Mouse (Mus musculus): ENCODE measurements around the gene Sclt1. TPM values are rescaled to one million over a fixed set of nuclear protein-coding genes. Genes with fewer than 3 reads are reported as not detected.

Sclt1 gene
- total RNA-seq, 2 experiments from 2014 or later, result 16.3 to 18.7 TPM

GRCm38 (mm10) chr3:41607050-41607449, 135.3 kb downstream of the Sclt1 start:
- DNase-seq (ENCODE audit: low spot score in 2 of 2), result no peak

- no peak for DNase-seq (ENCODE audit: low spot score in 2 of 2)
Measured at GRCm38 (mm10) chr3:41606330-41606664, 136.0 kb downstream of the Sclt1 start.

GRCm38 (mm10) chr3:41605601-41606329, 136.5 kb downstream of the Sclt1 start:
- no peak for DNase-seq (ENCODE audit: low spot score in 2 of 2)

GRCm38 (mm10) chr3:41604629-41605321, 137.5 kb downstream of the Sclt1 start:
- no peak for DNase-seq (ENCODE audit: low spot score in 2 of 2)

GRCm38 (mm10) chr3:41603470-41604019, 138.8 kb downstream of the Sclt1 start:
- no peak for DNase-seq (ENCODE audit: low spot score in 2 of 2)

GRCm38 (mm10) chr3:41602933-41603332, 139.4 kb downstream of the Sclt1 start:
- DNase-seq (ENCODE audit: low spot score in 2 of 2), result no peak

GRCm38 (mm10) chr3:41601226-41602020, 140.9 kb downstream of the Sclt1 start:
- no peak for DNase-seq (ENCODE audit: low spot score in 2 of 2)

GRCm38 (mm10) chr3:41599806-41600589, 142.3 kb downstream of the Sclt1 start:
- DNase-seq (ENCODE audit: low spot score in 2 of 2), result peak; percentile 51 to 54

GRCm38 (mm10) chr3:41599226-41599625, 143.1 kb downstream of the Sclt1 start:
- no peak for DNase-seq (ENCODE audit: low spot score in 2 of 2)

GRCm38 (mm10) chr3:41598412-41598811, 143.9 kb downstream of the Sclt1 start:
- no peak for DNase-seq (ENCODE audit: low spot score in 2 of 2)

GRCm38 (mm10) chr3:41597036-41597435, 145.3 kb downstream of the Sclt1 start:
- DNase-seq (ENCODE audit: low spot score in 2 of 2), result no peak

- DNase-seq (ENCODE audit: low spot score in 2 of 2), result no peak
Measured at GRCm38 (mm10) chr3:41595010-41595409, 147.3 kb downstream of the Sclt1 start.

GRCm38 (mm10) chr3:41594097-41594879, 148.0 kb downstream of the Sclt1 start:
- no peak for DNase-seq (ENCODE audit: low spot score in 2 of 2)

GRCm38 (mm10) chr3:41592805-41593204, 149.5 kb downstream of the Sclt1 start:
- DNase-seq (ENCODE audit: low spot score in 2 of 2), result no peak

GRCm38 (mm10) chr3:41591651-41592170, 150.6 kb downstream of the Sclt1 start:
- DNase-seq (ENCODE audit: low spot score in 2 of 2), result no peak

- DNase-seq (ENCODE audit: low spot score in 2 of 2), result no peak
Measured at GRCm38 (mm10) chr3:41590695-41591559, 151.4 kb downstream of the Sclt1 start.

- no peak for DNase-seq (ENCODE audit: low spot score in 2 of 2)
Measured at GRCm38 (mm10) chr3:41589988-41590387, 152.3 kb downstream of the Sclt1 start.

- no peak for DNase-seq (ENCODE audit: low spot score in 2 of 2)
Measured at GRCm38 (mm10) chr3:41589246-41589914, 152.9 kb downstream of the Sclt1 start.
